Mouse (Mus musculus): ENCODE data around the gene Atp7a. TPM values are rescaled to one million over a fixed set of nuclear protein-coding genes. Genes with fewer than 3 reads are reported as not detected.

The Atp7a gene
- 7.6 and 7.8 TPM in 2 replicates for polyA plus RNA-seq (2012; rRNA removed)

DNA sequence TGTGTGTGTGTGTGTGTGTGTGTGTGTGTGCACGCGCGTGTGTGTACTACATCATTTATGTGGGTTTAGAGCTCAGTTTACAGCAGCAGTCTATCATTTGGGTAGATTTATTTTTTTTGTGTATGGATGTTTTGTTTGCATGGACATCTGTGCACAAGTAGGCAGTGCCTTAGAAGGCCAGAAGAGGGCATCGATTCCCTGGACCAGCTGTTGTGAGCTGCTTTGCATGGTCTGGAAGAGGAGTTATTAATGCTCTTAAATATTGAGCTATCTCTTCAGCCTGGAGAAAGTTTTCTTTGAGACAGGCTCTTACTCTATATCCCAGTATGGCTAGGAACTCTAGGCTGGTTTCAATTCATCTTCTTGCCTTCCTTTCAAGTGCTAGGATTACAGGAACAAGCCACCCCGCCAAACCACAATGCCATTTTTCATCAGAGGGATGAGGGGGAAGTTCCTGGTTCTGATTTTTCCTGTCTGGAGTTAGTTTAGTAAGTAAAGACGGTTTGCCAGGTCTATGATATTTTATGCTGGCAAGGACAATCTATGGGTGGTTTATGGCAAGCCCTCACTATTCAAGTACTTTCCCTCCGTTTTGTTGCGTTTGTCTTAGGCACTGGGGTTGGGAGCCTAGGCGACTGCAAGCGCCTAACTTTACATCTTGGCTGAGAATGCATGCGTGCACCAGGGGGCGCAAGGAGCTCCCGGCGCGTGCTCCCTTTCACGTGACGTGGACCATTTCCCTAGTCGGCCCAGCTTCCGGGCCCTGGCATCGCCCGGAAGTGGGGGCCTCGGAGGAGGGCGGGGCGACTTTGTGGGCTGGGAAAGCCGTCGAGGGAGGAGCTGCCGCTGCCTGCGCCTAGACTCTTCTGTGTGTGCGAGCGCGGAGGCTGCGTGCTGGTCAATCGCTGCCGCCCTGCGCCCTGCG lies at the start of gene Atp7a:
Gene Atp7a, plus strand, starts transcription at position 859 of the 925 bp plus-strand sequence.

DNA sequence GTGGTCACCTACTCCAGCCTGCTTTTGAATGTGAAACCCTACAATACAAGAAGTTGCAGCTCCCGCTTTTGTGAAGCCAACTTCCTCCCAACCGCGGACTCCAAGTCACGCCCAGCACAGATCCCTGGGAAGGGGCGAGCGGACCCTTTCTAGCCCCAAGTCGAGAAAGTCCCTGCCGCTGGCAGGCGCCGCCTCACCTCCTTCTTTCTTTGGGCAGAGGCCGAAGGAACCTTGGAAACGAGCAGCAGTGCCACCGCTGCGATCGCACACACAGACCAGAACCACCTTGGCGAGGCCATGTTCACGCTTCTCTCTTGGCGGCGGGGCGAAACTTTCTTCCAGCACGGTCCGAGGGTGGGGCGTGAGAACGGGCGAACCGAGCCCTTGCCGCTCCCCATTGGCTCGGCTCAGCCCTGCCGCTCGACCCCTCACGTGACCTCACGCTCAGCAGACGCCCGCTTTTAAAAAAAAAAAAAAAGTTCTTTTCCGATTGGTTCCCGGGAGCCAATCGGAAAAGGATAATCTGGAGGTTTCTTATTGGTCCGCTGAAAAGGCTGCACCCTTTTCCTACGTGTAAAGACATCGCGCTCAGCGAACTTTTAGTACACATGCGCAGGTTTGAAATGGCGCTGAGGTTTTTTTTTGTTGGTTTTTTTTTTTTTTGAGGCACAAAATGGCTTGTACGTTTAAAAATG lies 15.5 kb upstream of the Atp7a start, which contains the start of gene Magt1:
Gene Magt1, minus strand, starts transcription at position 442 of the 695 bp plus-strand sequence.

DNA sequence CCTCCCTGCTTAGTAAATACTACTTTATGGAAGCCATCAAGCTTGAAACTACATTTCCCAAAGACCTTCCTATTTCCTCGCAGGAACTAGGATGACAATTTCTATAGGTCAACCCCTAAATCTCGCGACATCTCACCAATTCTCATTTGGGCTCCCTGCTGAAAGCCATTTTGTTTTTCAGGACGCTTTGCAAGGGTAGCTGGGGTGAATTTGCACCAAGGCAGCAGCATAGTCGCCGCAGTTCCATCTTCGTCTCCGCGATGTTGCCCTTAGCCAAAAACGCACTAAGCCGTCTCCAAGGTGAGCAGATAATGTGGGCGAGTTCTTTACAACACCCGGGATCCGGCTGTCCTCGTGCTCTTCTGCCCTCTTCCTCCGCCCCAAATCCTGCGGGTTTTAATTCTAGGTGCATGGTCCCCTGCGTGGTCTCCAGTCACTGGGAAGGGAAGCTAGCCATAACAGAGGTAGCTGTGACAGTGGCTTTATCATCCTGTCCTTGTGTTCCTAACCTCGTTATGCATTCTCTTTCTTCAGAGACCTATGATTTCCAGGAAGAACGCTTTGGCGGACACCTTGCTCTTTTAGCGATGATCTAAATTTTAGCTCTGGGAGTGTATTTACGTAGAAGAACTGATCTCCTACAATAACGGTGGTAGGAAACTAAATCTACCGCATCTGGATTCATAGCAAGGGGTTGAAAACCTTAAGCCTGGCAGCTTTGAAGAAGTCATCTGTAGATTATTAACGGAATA lies 11.3 kb upstream of the Atp7a start, which contains the start of gene Cox7b:
Gene Cox7b, plus strand, starts transcription at position 130 of the 752 bp plus-strand sequence.

DNA sequence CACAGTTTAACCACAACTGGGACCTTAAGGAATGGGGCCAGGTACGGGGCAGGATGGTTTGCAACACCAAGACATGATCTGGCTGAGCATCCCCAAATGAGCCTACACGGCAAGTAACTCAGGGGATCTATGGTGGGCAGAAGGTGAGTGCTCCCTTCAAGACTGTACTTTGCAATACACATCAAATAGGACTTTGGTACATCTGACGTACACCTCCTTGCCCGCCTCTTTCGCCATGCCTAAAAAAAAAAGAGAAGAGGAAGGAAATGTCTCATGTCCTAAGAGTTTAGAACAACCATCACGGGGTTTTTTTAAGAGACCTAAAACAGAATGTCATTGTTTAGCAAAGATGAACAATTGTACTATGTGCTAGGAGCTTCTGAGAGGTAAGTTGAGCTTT lies 115.9 kb downstream of the Atp7a start, which contains the start of gene Tlr13:
Gene Tlr13, plus strand, starts transcription at position 269 of the 400 bp plus-strand sequence.

Other genes with a start within 250 kb of the Atp7a start
- 96.1 and 100 TPM in 2 replicates for gene Atrx, start 97.9 kb upstream of the Atp7a start, polyA plus RNA-seq (2012; rRNA removed)
- gene Magt1, start 15.4 kb upstream of the Atp7a start, polyA plus RNA-seq (2012; rRNA removed): 10.1 and 13.6 TPM in 2 replicates
- gene Cox7b, start 11.6 kb upstream of the Atp7a start, polyA plus RNA-seq (2012; rRNA removed): 260 and 319 TPM in 2 replicates
- 0.33 and 0.37 TPM in 2 replicates for gene Tlr13, start 115.9 kb downstream of the Atp7a start, polyA plus RNA-seq (2012; rRNA removed)
- 260 and 290 TPM in 2 replicates for gene Pgk1, start 159.8 kb downstream of the Atp7a start, polyA plus RNA-seq (2012; rRNA removed)
- 10.9 and 11.3 TPM in 2 replicates for gene Taf9b, start 193.9 kb downstream of the Atp7a start, polyA plus RNA-seq (2012; rRNA removed)
- gene Fnd3c2, start 228.1 kb downstream of the Atp7a start, polyA plus RNA-seq (2012; rRNA removed): not detected in 2 replicates